Comparison of ENCODE assay signal across 22 mouse cellular contexts in genomic region chr6:17051432-17052025, GRCm38 (mm10). TPM values are rescaled to one million over a fixed set of nuclear protein-coding genes. Genes with fewer than 3 reads are reported as not detected.
DNase-seq lines count a peak whose midpoint lies in the region; ATAC-seq and TF ChIP-seq lines count a peak whose summit lies in the region.
"Had no signal": no experiment of that assay in that cellular context is flagged by ENCODE, and none has a peak within 500 bp of the region (broad histone marks: within the 10 kb centered on the region; RNA-seq: fewer than 3 reads in every experiment).

No protein-coding gene starts in this region.

- no peak overlapping the region for H3K4me3 ChIP-seq in lung, embryonic 16.5 days (ENCODE audit: low read length)
- no peak overlapping the region for H3K4me3 ChIP-seq in embryonic fibroblast, embryonic 13.5 days (ENCODE audit: insufficient read depth, low read length)
- no peak overlapping the region for H3K4me3 ChIP-seq in stomach, embryonic 15.5 days (replicated peaks)
- H3K4me3 ChIP-seq: embryonic facial prominence, embryonic 15.5 days; forebrain, embryonic 15.5 days; heart, embryonic 10.5 days; hindbrain, embryonic 13.5 days had no signal

- H3K4me1 ChIP-seq in lung, embryonic 16.5 days (replicated peaks; ENCODE audit: control insufficient read depth, insufficient read depth, low read length): peaks cover 5% of the 10 kb centered on the region; the same call in 1 of the 2 replicates
- peaks cover 11% of the 10 kb centered on the region for H3K4me1 ChIP-seq in embryonic fibroblast, embryonic 13.5 days (ENCODE audit: control insufficient read depth, insufficient read depth, low read length)
- H3K4me1 ChIP-seq in stomach, embryonic 15.5 days: no peaks in the 10 kb centered on the region
- H3K4me1 ChIP-seq: embryonic facial prominence, embryonic 15.5 days; forebrain, embryonic 15.5 days; heart, embryonic 10.5 days; hindbrain, embryonic 13.5 days had no signal

- no peak for TF ChIP-seq CTCF in embryonic fibroblast, embryonic 13.5 days (IDR thresholded peaks at IDR 0.05; ENCODE audit: borderline replicate concordance, insufficient read depth, low read length)

- peak; percentile 91 for ATAC-seq in lung, embryonic 16.5 days (ENCODE audit: low read depth)
- ATAC-seq in stomach, embryonic 15.5 days (ENCODE audit: insufficient read depth, low FRiP score, low read depth): peak; percentile 57; the same call in 1 of the 2 replicates
- ATAC-seq: activated CD4-positive, CD25-positive, alpha-beta regulatory T cell, adult 4 months; forebrain, embryonic 15.5 days; Patski had no signal

- H3K4me2 ChIP-seq in lung, embryonic 16.5 days (ENCODE audit: low read depth, low read length): no peak overlapping the region
- H3K4me2 ChIP-seq in stomach, embryonic 15.5 days: no peak overlapping the region
- H3K4me2 ChIP-seq: embryonic facial prominence, embryonic 15.5 days; forebrain, embryonic 15.5 days; hindbrain, embryonic 13.5 days had no signal

- 56% methylated on average over 4 of the region's 4 CpGs for WGBS in lung, embryonic 16.5 days
- WGBS in stomach, embryonic 15.5 days: 55% methylated on average over 4 of the region's 4 CpGs

- no peaks in the 10 kb centered on the region for H3K27me3 ChIP-seq in lung, embryonic 16.5 days (ENCODE audit: control insufficient read depth, insufficient read depth, low read depth, low read length)
- no peaks in the 10 kb centered on the region for H3K27me3 ChIP-seq in stomach, embryonic 15.5 days (replicated peaks)
- H3K27me3 ChIP-seq: CH12.LX; embryonic facial prominence, embryonic 15.5 days; forebrain, embryonic 15.5 days; hindbrain, embryonic 13.5 days; Patski had no signal

- H3K27ac ChIP-seq in lung, embryonic 16.5 days (ENCODE audit: low read length): peak overlapping the region; percentile 60
- peak overlapping the region; percentile 54; the same call in 1 of the 2 replicates for H3K27ac ChIP-seq in embryonic fibroblast, embryonic 13.5 days (ENCODE audit: insufficient read depth, low read length)
- peak overlapping the region; percentile 26; the same call in 1 of the 2 replicates for H3K27ac ChIP-seq in stomach, embryonic 15.5 days
- H3K27ac ChIP-seq: embryonic facial prominence, embryonic 15.5 days; forebrain, embryonic 15.5 days; heart, embryonic 10.5 days; hindbrain, embryonic 13.5 days had no signal

- no peak for TF ChIP-seq POLR2A in embryonic fibroblast, embryonic 13.5 days (IDR thresholded peaks at IDR 0.05; ENCODE audit: low read depth, low read length)

- intact Hi-C loops in heart, postnatal 25 days (cut with DNase I): no loop called here

- H3K36me3 ChIP-seq in lung, embryonic 16.5 days (ENCODE audit: control insufficient read depth, insufficient read depth, low read length): no peaks in the 10 kb centered on the region
- no peaks in the 10 kb centered on the region for H3K36me3 ChIP-seq in stomach, embryonic 15.5 days
- H3K36me3 ChIP-seq: embryonic facial prominence, embryonic 15.5 days; forebrain, embryonic 15.5 days; heart, embryonic 10.5 days; hindbrain, embryonic 13.5 days had no signal

- DNase-seq in heart, adult 11 months: peak; percentile 36
- no peak for DNase-seq in heart, postnatal 25 days (ENCODE audit: low spot score)
- no peak for DNase-seq in lung, postnatal 36 days
- no peak for DNase-seq in spleen, postnatal 4 days (ENCODE audit: low spot score in 2 of 2)
- DNase-seq in kidney, postnatal 25 days: no peak
- DNase-seq: adrenal gland, postnatal 14 days; cerebellum, adult 8-10 months; cerebellum, postnatal 14 days; embryo, embryonic 11 days; gastrocnemius, postnatal 36 days; heart, adult 18-20 months; heart, postnatal 10 days had no signal

- H3K9ac ChIP-seq in lung, embryonic 16.5 days (ENCODE audit: low read length): no peak overlapping the region
- no peak overlapping the region for H3K9ac ChIP-seq in stomach, embryonic 15.5 days
- H3K9ac ChIP-seq: embryonic facial prominence, embryonic 15.5 days; forebrain, embryonic 15.5 days; hindbrain, embryonic 13.5 days had no signal

- no peaks in the 10 kb centered on the region for H3K9me3 ChIP-seq in lung, embryonic 16.5 days (ENCODE audit: control insufficient read depth, low read length)
- H3K9me3 ChIP-seq in stomach, embryonic 15.5 days: no peaks in the 10 kb centered on the region
- H3K9me3 ChIP-seq: embryonic facial prominence, embryonic 15.5 days; forebrain, embryonic 15.5 days; heart, embryonic 10.5 days; hindbrain, embryonic 13.5 days had no signal

RNA-seq across cellular contexts. Expression of gene Tes, which starts 13.4 kb away (rescaled TPM):
- 1 to 10 TPM; 3.0 to 3.5 TPM for total RNA-seq in heart, postnatal 25 days (2021)
- 66.3 and 68.2 TPM in 2 replicates for polyA plus RNA-seq in lung, embryonic 16.5 days (2015; fragmentation: Nextera tagmentation; extraction: Ambion mirVana)
- 94.4 and 136 TPM in 2 replicates for polyA plus RNA-seq in embryonic fibroblast, embryonic 13.5 days (2011; ENCODE audit: insufficient read length, low read depth, missing spikeins)
- 90.5 and 99.1 TPM in 2 replicates for polyA plus RNA-seq in stomach, embryonic 15.5 days (2015; fragmentation: Nextera tagmentation; extraction: Ambion mirVana)
- total RNA-seq: CH12.LX had no signal
